Mouse (Mus musculus) activated CD4-positive, CD25-positive, alpha-beta regulatory T cell, adult 4 months (primary cell): ENCODE measurements around the gene Lck. TPM values are rescaled to one million over a fixed set of nuclear protein-coding genes. Genes with fewer than 3 reads are reported as not detected.

ENCODE experiments used
- ATAC-seq: one replicate; pipeline ENCODE4 v1.8.0; 2017
- polyA plus RNA-seq, 2 experiments: library from polyadenylated mRNA; unstranded; fragments of 100-300 nt; shearing (Covaris generic); gene quantifications; one replicate each; pipeline ENCODE4 v1.2.1; 2017

Lck gene
- polyA plus RNA-seq, 2 experiments from 2014 or later: 1,301 to 1,674 TPM

DNA sequence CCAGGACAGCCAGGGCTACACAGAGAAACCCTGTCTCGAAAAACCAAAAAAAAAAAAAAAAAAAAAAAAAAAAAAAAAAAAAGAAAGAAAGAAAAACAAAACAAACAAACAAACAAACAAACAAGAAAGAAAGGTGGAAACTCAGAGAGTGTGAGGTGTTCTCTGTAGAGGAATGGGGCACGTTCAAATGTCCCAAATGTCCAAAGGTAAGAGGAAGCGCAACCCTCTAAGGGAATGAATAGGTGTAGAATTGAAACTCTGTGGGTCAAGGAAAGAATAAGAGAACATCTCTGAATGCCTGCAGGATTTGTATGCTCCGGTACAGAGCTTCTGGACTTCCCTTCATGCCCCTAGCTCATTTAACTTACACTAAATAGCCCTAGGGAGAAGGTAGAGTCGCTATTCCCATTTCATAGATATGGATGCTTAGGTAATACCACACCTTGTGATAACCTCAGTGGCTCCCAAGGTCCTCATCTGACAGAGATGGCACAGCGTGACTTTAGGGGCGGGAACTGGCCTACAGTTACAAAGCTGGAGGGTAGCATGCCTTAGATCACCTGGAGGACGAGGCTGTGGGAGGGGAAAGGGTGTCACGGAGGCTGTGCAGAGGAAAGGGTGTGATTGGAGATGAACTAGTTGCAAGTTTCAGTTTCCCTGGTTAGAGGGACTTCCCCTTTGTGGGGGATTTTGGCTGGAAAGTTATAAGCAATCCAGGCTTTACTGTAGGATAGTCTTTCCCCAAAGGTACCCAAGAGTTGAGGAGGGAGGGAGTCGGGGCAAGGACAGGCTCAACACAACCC, 65.8 kb downstream of the Lck start:
- ATAC-seq: peak; percentile 87

- ATAC-seq: no peak
Observed at GRCm38 (mm10) chr4:129505511-129505910, 67.9 kb downstream of the Lck start.

DNA sequence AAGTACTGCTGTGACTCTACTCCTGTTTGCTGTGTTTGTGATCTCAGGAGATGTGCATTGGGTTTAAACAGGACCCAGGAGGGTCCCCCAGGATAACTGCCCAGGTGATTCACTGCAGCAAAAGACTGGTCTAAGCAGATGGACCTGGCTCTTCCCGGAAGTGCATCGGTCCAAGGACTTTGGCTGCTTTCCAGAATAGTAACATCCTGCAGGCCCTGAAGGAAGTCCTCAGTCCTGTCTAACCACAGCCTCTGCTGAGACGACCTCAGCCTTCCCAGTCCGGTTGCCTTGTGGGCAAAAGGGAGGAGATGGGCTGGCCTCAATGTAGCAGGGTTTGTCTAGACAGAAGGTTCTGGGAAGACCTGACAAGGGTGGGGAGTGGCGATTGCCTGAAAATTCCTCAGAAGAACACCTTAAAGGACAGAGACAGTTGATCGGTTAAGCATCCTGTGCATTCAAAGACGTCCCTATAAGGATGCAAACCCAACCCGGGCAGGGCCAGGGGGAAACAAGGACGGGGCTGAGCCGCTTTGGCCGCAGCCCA, 70.5 kb downstream of the Lck start:
- ATAC-seq: no peak

- ATAC-seq: no peak
Observed at GRCm38 (mm10) chr4:129502327-129502888, 71.0 kb downstream of the Lck start.

GRCm38 (mm10) chr4:129500607-129501566, 72.6 kb downstream of the Lck start:
- peak; percentile 63 for ATAC-seq

DNA sequence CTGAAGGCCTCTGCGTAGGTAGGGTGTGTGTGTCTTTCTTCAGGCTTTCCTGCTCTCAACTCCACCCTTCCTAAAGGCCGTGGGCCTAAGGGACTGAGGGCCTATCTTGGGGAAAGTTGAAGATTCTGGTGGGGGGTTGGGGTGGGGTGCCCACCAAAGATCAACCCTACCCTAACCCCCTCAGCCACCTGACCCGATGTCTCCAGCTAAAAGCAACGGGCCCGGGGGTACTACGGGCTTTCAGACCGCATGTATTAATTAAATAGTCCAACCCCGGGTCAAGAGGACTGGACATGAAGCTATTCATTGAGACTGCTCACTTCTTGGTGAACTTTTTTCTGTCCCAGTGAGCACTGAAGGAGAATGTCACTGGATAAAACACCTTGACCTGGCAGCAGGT, 73.4 kb downstream of the Lck start:
- no peak for ATAC-seq

- no peak for ATAC-seq
Observed at GRCm38 (mm10) chr4:129498941-129499340, 74.5 kb downstream of the Lck start.

Other genes with a start within 250 kb of the Lck start
- 100 to 1,000 TPM; 309 to 413 TPM for gene Rbbp4, start 238.3 kb downstream of the Lck start, polyA plus RNA-seq
- gene Zbtb8os, start 237.9 kb downstream of the Lck start, polyA plus RNA-seq: 100 to 1,000 TPM; 117 TPM
- gene Zbtb8a, start 195.5 kb downstream of the Lck start, polyA plus RNA-seq: 1 to 10 TPM; 4.4 to 5.3 TPM
- not detected for gene Zbtb8b, start 132.8 kb downstream of the Lck start, polyA plus RNA-seq
- gene Bsdc1, start 112.1 kb downstream of the Lck start, polyA plus RNA-seq: 10 to 100 TPM; 22.7 to 24.8 TPM
- not detected for gene Tssk3, start 82.6 kb downstream of the Lck start, polyA plus RNA-seq
- not detected for gene Fam229a, start 82.5 kb downstream of the Lck start, polyA plus RNA-seq
- gene Marcksl1, start 60.1 kb downstream of the Lck start, polyA plus RNA-seq: 1 to 10 TPM; 3.6 to 3.8 TPM
- 100 to 1,000 TPM; 225 to 283 TPM for gene Hdac1, start 30.9 kb downstream of the Lck start, polyA plus RNA-seq
- 1 to 10 TPM; 1.3 to 1.6 TPM for gene Fam167b, start 4.9 kb upstream of the Lck start, polyA plus RNA-seq
- gene Eif3i, start 27.0 kb upstream of the Lck start, polyA plus RNA-seq: 100 to 1,000 TPM; 377 to 435 TPM
- 100 to 1,000 TPM; 296 to 341 TPM for gene Tmem234, start 27.0 kb upstream of the Lck start, polyA plus RNA-seq
- gene Dcdc2b, start 40.6 kb upstream of the Lck start, polyA plus RNA-seq: 1 to 10 TPM; 2.9 to 3.3 TPM
- gene Iqcc, start 45.5 kb upstream of the Lck start, polyA plus RNA-seq: 10 to 100 TPM; 48.2 to 51.8 TPM
- gene Ccdc28b, start 50.3 kb upstream of the Lck start, polyA plus RNA-seq: 10 to 100 TPM; 36.2 to 40.4 TPM
- 10 to 100 TPM; 21.0 to 33.3 TPM for gene Txlna, start 67.4 kb upstream of the Lck start, polyA plus RNA-seq
- 10 to 100 TPM in 1 of 2 experiments, 1 to 10 TPM in 1; 7.4 to 11.2 TPM for gene Kpna6, start 99.1 kb upstream of the Lck start, polyA plus RNA-seq
- 10 to 100 TPM in 1 of 2 experiments, 1 to 10 TPM in 1; 7.6 to 15.6 TPM for gene Tmem39b, start 123.2 kb upstream of the Lck start, polyA plus RNA-seq
- gene Khdrbs1, start 168.7 kb upstream of the Lck start, polyA plus RNA-seq: 10 to 100 TPM; 34.4 to 34.7 TPM
- gene Ptp4a2, start 237.6 kb upstream of the Lck start, polyA plus RNA-seq: 1,000 to 10,000 TPM; 1,863 to 2,031 TPM